Mouse (Mus musculus) midbrain, embryonic 12.5 days (tissue): ENCODE measurements around the gene Rpl41. TPM values are rescaled to one million over a fixed set of nuclear protein-coding genes. Genes with fewer than 3 reads are reported as not detected.

Experiments
- ATAC-seq: fragments of 200-750 bp; cut with Nextera tagmentation; 2 replicates; pipeline ENCODE4 v1.8.0; 2017; ENCODE audit warnings: low read depth, moderate TSS enrichment, moderate library complexity; ENCODE audit not compliant: low FRiP score
- H3K27ac ChIP-seq: fragments of 300-500 bp; sonication (generic); replicated peaks from 2 replicates; pipeline ENCODE4 v1.5.1; 2016; ENCODE audit warnings: mild to moderate bottlenecking
- H3K27me3 ChIP-seq: fragments of 300-500 bp; sonication (generic); 2 replicates; pipeline ENCODE4 v1.6.1; 2016; ENCODE audit warnings: mild to moderate bottlenecking
- H3K36me3 ChIP-seq: fragments of 300-500 bp; sonication (generic); 2 replicates; pipeline ENCODE4 v1.6.1; 2016
- H3K4me1 ChIP-seq: fragments of 300-500 bp; sonication (generic); 2 replicates; pipeline ENCODE4 v1.6.1; 2016
- H3K4me2 ChIP-seq: fragments of 300-500 bp; sonication (generic); replicated peaks from 2 replicates; pipeline ENCODE4 v1.6.1; 2016; ENCODE audit warnings: mild to moderate bottlenecking, moderate library complexity
- H3K4me3 ChIP-seq: fragments of 300-500 bp; sonication (generic); 2 replicates; pipeline ENCODE4 v1.5.1; 2016; ENCODE audit warnings: mild to moderate bottlenecking
- H3K9ac ChIP-seq: fragments of 300-500 bp; sonication (generic); replicated peaks from 2 replicates; pipeline ENCODE4 v1.6.1; 2016; ENCODE audit warnings: mild to moderate bottlenecking, moderate library complexity
- H3K9me3 ChIP-seq: fragments of 300-500 bp; sonication (generic); 2 replicates; pipeline ENCODE4 v1.6.1; 2016; ENCODE audit warnings: mild to moderate bottlenecking
- WGBS: fragments of 180-500 bp; shearing (Covaris S2); methylation state at CpG from one replicate; pipeline ENCODE4 v1.1.7; 2016; 5-methylcytosine and 5-hydroxymethylcytosine counted together
- polyA plus RNA-seq: library from polyadenylated mRNA; unstranded; fragments of >200 nt; fragmentation: Nextera tagmentation; extraction: Ambion mirVana; gene quantifications from 2 replicates; pipeline ENCODE4 v1.2.1, GENCODE M21; 2016

The Rpl41 gene
- 2,391 and 2,602 TPM in 2 replicates for polyA plus RNA-seq

- peaks cover 15% of the 10 kb centered on the region for H3K36me3 ChIP-seq
- peak within 1 kb of the TSS; percentile 76 for H3K4me2 ChIP-seq
- peak; percentile 87 for ATAC-seq
- no peaks in the 10 kb centered on the region for H3K9me3 ChIP-seq
- no peaks in the 10 kb centered on the region for H3K27me3 ChIP-seq
- H3K4me3 ChIP-seq = peak within 1 kb of the TSS; percentile 61
- peaks cover 14% of the 10 kb centered on the region for H3K4me1 ChIP-seq
- WGBS = under 1% methylated on average over 31 of the region's 31 CpGs
- H3K9ac ChIP-seq = peak within 1 kb of the TSS; percentile 81
- peak within 1 kb of the TSS; percentile 96 for H3K27ac ChIP-seq
Measured at GRCm38 (mm10) chr10:128548947-128549681, at the start of gene Rpl41. Gene Rpl41, minus strand, starts transcription at chr10:128549305.

- WGBS = 90% methylated on average over 2 of the region's 2 CpGs
- Histone ChIP-seq H3K4me3 (no peak overlapping the region), H3K36me3 (no peaks in the 10 kb centered on the region), H3K9me3 (no peaks in the 10 kb centered on the region), H3K4me1 (no peaks in the 10 kb centered on the region), H3K9ac (no peak overlapping the region), H3K27ac (no peak overlapping the region), H3K27me3 (no peaks in the 10 kb centered on the region), H3K4me2 (no peak overlapping the region)
- ATAC-seq = no peak
Measured at GRCm38 (mm10) chr10:128598476-128598875, 49.4 kb upstream of the Rpl41 start.

- H3K4me2 ChIP-seq = no peak overlapping the region
- H3K27me3 ChIP-seq = peaks cover 25% of the 10 kb centered on the region
- no peak for ATAC-seq
- 76% methylated on average over 5 of the region's 5 CpGs for WGBS
- no peak overlapping the region for H3K9ac ChIP-seq
- H3K36me3 ChIP-seq = no peaks in the 10 kb centered on the region
- H3K27ac ChIP-seq = no peak overlapping the region
- no peaks in the 10 kb centered on the region for H3K9me3 ChIP-seq
- peaks cover 12% of the 10 kb centered on the region for H3K4me1 ChIP-seq
- no peak overlapping the region for H3K4me3 ChIP-seq
Measured at GRCm38 (mm10) chr10:128592797-128593196, 43.7 kb upstream of the Rpl41 start.

- Histone ChIP-seq H3K9me3 (no peaks in the 10 kb centered on the region), H3K27ac (no peak overlapping the region)
- 89% methylated on average over 6 of the region's 6 CpGs for WGBS
Measured at GRCm38 (mm10) chr10:128591436-128591835, 42.3 kb upstream of the Rpl41 start.

GRCm38 (mm10) chr10:128590193-128590690, 41.1 kb upstream of the Rpl41 start:
- Histone ChIP-seq H3K27ac (no peak overlapping the region), H3K27me3 (peaks cover 50% of the 10 kb centered on the region)
- ATAC-seq = peak; percentile 73

More at GRCm38 (mm10) chr10:128591436-128591835, 42.3 kb upstream of the Rpl41 start:
- Histone ChIP-seq H3K36me3 (no peaks in the 10 kb centered on the region), H3K27me3 (peaks cover 38% of the 10 kb centered on the region), H3K4me2 (no peak overlapping the region), H3K9ac (no peak overlapping the region), H3K4me3 (no peak overlapping the region), H3K4me1 (peaks cover 12% of the 10 kb centered on the region)
- no peak for ATAC-seq

GRCm38 (mm10) chr10:128589464-128590192, 40.5 kb upstream of the Rpl41 start, which contains the start of gene Erbb3:
Gene Erbb3, minus strand, starts transcription at chr10:128589652.
- Histone ChIP-seq H3K4me1 (peaks cover 12% of the 10 kb centered on the region), H3K27me3 (peaks cover 56% of the 10 kb centered on the region), H3K4me2 (peak within 1 kb of the TSS; percentile 98), H3K4me3 (peak within 1 kb of the TSS; percentile 67), H3K27ac (no peak within 1 kb of the TSS), H3K36me3 (no peaks in the 10 kb centered on the region), H3K9ac (peak within 1 kb of the TSS; percentile 60), H3K9me3 (no peaks in the 10 kb centered on the region)
- ATAC-seq = peak; percentile 28; the same call in 1 of the 2 replicates
- WGBS = under 1% methylated on average over 40 of the region's 43 CpGs

More at GRCm38 (mm10) chr10:128590193-128590690, 41.1 kb upstream of the Rpl41 start:
- Histone ChIP-seq H3K4me1 (peaks cover 12% of the 10 kb centered on the region), H3K4me3 (peak overlapping the region; percentile 67), H3K4me2 (peak overlapping the region; percentile 98), H3K9ac (peak overlapping the region; percentile 60), H3K36me3 (no peaks in the 10 kb centered on the region), H3K9me3 (no peaks in the 10 kb centered on the region)
- under 1% methylated on average over 30 of the region's 43 CpGs for WGBS

GRCm38 (mm10) chr10:128588775-128589463, 39.8 kb upstream of the Rpl41 start:
- peak overlapping the region; percentile 60; the same call in 1 of the 2 replicates for H3K9ac ChIP-seq

GRCm38 (mm10) chr10:128588136-128588535, 39.0 kb upstream of the Rpl41 start:
- H3K4me1 ChIP-seq = peaks cover 12% of the 10 kb centered on the region
- H3K4me2 ChIP-seq = no peak overlapping the region
- no peaks in the 10 kb centered on the region for H3K9me3 ChIP-seq
- WGBS = 13% methylated on average over 1 of the region's 1 CpGs
- H3K4me3 ChIP-seq = no peak overlapping the region
- no peaks in the 10 kb centered on the region for H3K36me3 ChIP-seq
- no peak for ATAC-seq
- H3K27me3 ChIP-seq = peaks cover 70% of the 10 kb centered on the region
- no peak overlapping the region for H3K9ac ChIP-seq
- no peak overlapping the region for H3K27ac ChIP-seq

More at GRCm38 (mm10) chr10:128588775-128589463, 39.8 kb upstream of the Rpl41 start:
- Histone ChIP-seq H3K4me2 (peak overlapping the region; percentile 98), H3K27me3 (peaks cover 62% of the 10 kb centered on the region), H3K27ac (no peak overlapping the region), H3K9me3 (no peaks in the 10 kb centered on the region), H3K36me3 (no peaks in the 10 kb centered on the region), H3K4me3 (peak overlapping the region; percentile 67), H3K4me1 (peaks cover 12% of the 10 kb centered on the region)
- ATAC-seq = peak; percentile 44; the same call in 1 of the 2 replicates
- WGBS = 3% methylated on average over 23 of the region's 23 CpGs

- peaks cover 74% of the 10 kb centered on the region for H3K27me3 ChIP-seq
- no peak overlapping the region for H3K4me2 ChIP-seq
- no peak overlapping the region for H3K9ac ChIP-seq
- no peaks in the 10 kb centered on the region for H3K36me3 ChIP-seq
- H3K9me3 ChIP-seq = no peaks in the 10 kb centered on the region
- H3K4me3 ChIP-seq = no peak overlapping the region
- no peak for ATAC-seq
- H3K4me1 ChIP-seq = peaks cover 12% of the 10 kb centered on the region
- WGBS = 62% methylated on average over 8 of the region's 8 CpGs
- H3K27ac ChIP-seq = no peak overlapping the region
Measured at GRCm38 (mm10) chr10:128587697-128588096, 38.6 kb upstream of the Rpl41 start.

- Histone ChIP-seq H3K4me1 (peaks cover 12% of the 10 kb centered on the region), H3K4me3 (no peak overlapping the region), H3K27ac (no peak overlapping the region), H3K9ac (no peak overlapping the region), H3K36me3 (no peaks in the 10 kb centered on the region), H3K4me2 (no peak overlapping the region), H3K27me3 (peaks cover 74% of the 10 kb centered on the region), H3K9me3 (no peaks in the 10 kb centered on the region)
- 54% methylated on average over 4 of the region's 4 CpGs for WGBS
- ATAC-seq = no peak
Measured at GRCm38 (mm10) chr10:128587120-128587519, 38.0 kb upstream of the Rpl41 start.

- no peaks in the 10 kb centered on the region for H3K36me3 ChIP-seq
- peaks cover 78% of the 10 kb centered on the region for H3K27me3 ChIP-seq
- no peak overlapping the region for H3K4me2 ChIP-seq
- H3K4me3 ChIP-seq = no peak overlapping the region
- no peak for ATAC-seq
- 12% methylated on average over 1 of the region's 1 CpGs for WGBS
- H3K9ac ChIP-seq = 0 out of 2 replicates have a peak overlapping the region, but pooled peaks have one; percentile 15
- no peak overlapping the region for H3K27ac ChIP-seq
- H3K9me3 ChIP-seq = no peaks in the 10 kb centered on the region
- H3K4me1 ChIP-seq = peaks cover 12% of the 10 kb centered on the region
Measured at GRCm38 (mm10) chr10:128586546-128586945, 37.4 kb upstream of the Rpl41 start.
